Mouse (Mus musculus): ENCODE measurements at regions not wholly inside any gene's neighbourhood (a gene's known extent, or its start where the extent isn't known, plus 50 kb on each side); places are given as distances from the start of the nearest gene placed in this dataset.

- TF ChIP-seq CTCF (IDR thresholded peaks at IDR 0.05; ENCODE audit: low read depth) (no peak), EP300 (IDR thresholded peaks at IDR 0.05; ENCODE audit: low read depth) (no peak)
Measured at GRCm38 (mm10) chr11:37913161-37913560, 677.4 kb upstream of the Tenm2 start.
